10 mouse cellular contexts compared by ENCODE assay signal in genomic region chr1:75421794-75422193, GRCm38 (mm10). TPM values are rescaled to one million over a fixed set of nuclear protein-coding genes. Genes with fewer than 3 reads are reported as not detected.
A peak's percentile ranks its signal among the peaks of the same experiment; 100 is the strongest.
DNase-seq lines count a peak whose midpoint lies in the region; ATAC-seq and TF ChIP-seq lines count a peak whose summit lies in the region.
"Had no signal": no experiment of that assay in that cellular context is flagged by ENCODE, and none has a peak within 500 bp of the region (broad histone marks: within the 10 kb centered on the region; RNA-seq: fewer than 3 reads in every experiment).

No protein-coding gene starts in this region.

- peaks cover 50% of the 10 kb centered on the region for H3K36me3 ChIP-seq in heart, embryonic 15.5 days
- no peaks in the 10 kb centered on the region for H3K36me3 ChIP-seq in heart, adult 2 months (ENCODE audit: control insufficient read depth, insufficient read depth, low read length)
- H3K36me3 ChIP-seq in embryonic facial prominence, embryonic 10.5 days (replicated peaks) = peaks cover 25% of the 10 kb centered on the region
- H3K36me3 ChIP-seq in hindbrain, embryonic 10.5 days = 0 out of 2 replicates have a peak, but pooled peaks cover 4% of the 10 kb centered on the region
- H3K36me3 ChIP-seq in midbrain, embryonic 14.5 days (ENCODE audit: control insufficient read depth, insufficient read depth, low read length) = no peaks in the 10 kb centered on the region
- H3K36me3 ChIP-seq: G1E had no signal

- no peak for TF ChIP-seq CTCF in heart, adult 2 months (IDR thresholded peaks at IDR 0.05)

- H3K9ac ChIP-seq in heart, embryonic 15.5 days = 0 out of 2 replicates have a peak overlapping the region, but pooled peaks have one; percentile 43
- no peak overlapping the region for H3K9ac ChIP-seq in heart, adult 2 months (ENCODE audit: low read depth, low read length)
- peak overlapping the region; percentile 40; the same call in 1 of the 2 replicates for H3K9ac ChIP-seq in midbrain, embryonic 14.5 days (replicated peaks; ENCODE audit: low read length)
- H3K9ac ChIP-seq: stomach, embryonic 15.5 days had no signal

- TF ChIP-seq POLR2A in heart, adult 2 months (IDR thresholded peaks at IDR 0.05; ENCODE audit: insufficient read depth, low read depth, low read length) = no peak

- ATAC-seq in heart, embryonic 15.5 days (replicated peaks; ENCODE audit: insufficient number of reproducible peaks, insufficient read depth, low FRiP score, low read depth) = peak; percentile 28; the same call in 1 of the 2 replicates
- ATAC-seq in midbrain, embryonic 14.5 days (ENCODE audit: low FRiP score, low TSS enrichment) = peak; percentile 28; the same call in 1 of the 2 replicates

- H3K4me2 ChIP-seq in heart, embryonic 15.5 days = 0 out of 2 replicates have a peak overlapping the region, but pooled peaks have one; percentile 58
- H3K4me2 ChIP-seq in midbrain, embryonic 14.5 days (ENCODE audit: low read length) = peak overlapping the region; percentile 58

- 24% methylated on average over 20 of the region's 20 CpGs for WGBS in heart, embryonic 15.5 days
- WGBS in heart, adult 2 months = 49% methylated on average over 20 of the region's 20 CpGs
- 3% methylated on average over 20 of the region's 20 CpGs for WGBS in embryonic facial prominence, embryonic 10.5 days
- 4% methylated on average over 20 of the region's 20 CpGs for WGBS in hindbrain, embryonic 10.5 days
- WGBS in midbrain, embryonic 14.5 days = 5% methylated on average over 20 of the region's 20 CpGs

- H3K9me3 ChIP-seq in heart, embryonic 15.5 days (replicated peaks) = no peaks in the 10 kb centered on the region
- no peaks in the 10 kb centered on the region for H3K9me3 ChIP-seq in embryonic facial prominence, embryonic 10.5 days
- no peaks in the 10 kb centered on the region for H3K9me3 ChIP-seq in hindbrain, embryonic 10.5 days
- H3K9me3 ChIP-seq in midbrain, embryonic 14.5 days (ENCODE audit: control insufficient read depth, low read length) = no peaks in the 10 kb centered on the region
- H3K9me3 ChIP-seq: G1E; stomach, embryonic 15.5 days had no signal

- H3K4me1 ChIP-seq in heart, embryonic 15.5 days (replicated peaks) = peaks cover 24% of the 10 kb centered on the region
- H3K4me1 ChIP-seq in heart, adult 2 months (ENCODE audit: control insufficient read depth, insufficient read depth, low read length) = no peaks in the 10 kb centered on the region
- H3K4me1 ChIP-seq in embryonic facial prominence, embryonic 10.5 days = peaks cover 61% of the 10 kb centered on the region
- peaks cover 50% of the 10 kb centered on the region for H3K4me1 ChIP-seq in hindbrain, embryonic 10.5 days (replicated peaks)
- H3K4me1 ChIP-seq in midbrain, embryonic 14.5 days (ENCODE audit: control insufficient read depth, insufficient read depth, low read length) = peaks cover 20% of the 10 kb centered on the region

- intact Hi-C loops in heart, adult 2 months (cut with DNase I) = no loop called here

- H3K27me3 ChIP-seq in heart, embryonic 15.5 days = peaks cover 44% of the 10 kb centered on the region
- H3K27me3 ChIP-seq in heart, adult 2 months (ENCODE audit: control insufficient read depth, insufficient read depth, low read length) = no peaks in the 10 kb centered on the region
- peaks cover 55% of the 10 kb centered on the region for H3K27me3 ChIP-seq in embryonic facial prominence, embryonic 10.5 days (replicated peaks; ENCODE audit: low read depth, poor library complexity, severe bottlenecking)
- peaks cover 75% of the 10 kb centered on the region for H3K27me3 ChIP-seq in hindbrain, embryonic 10.5 days (ENCODE audit: insufficient read depth, poor library complexity, severe bottlenecking)
- peaks cover 43% of the 10 kb centered on the region for H3K27me3 ChIP-seq in midbrain, embryonic 14.5 days (ENCODE audit: control insufficient read depth, insufficient read depth, low read length)

- H3K27ac ChIP-seq in heart, embryonic 15.5 days = no peak overlapping the region
- H3K27ac ChIP-seq in heart, adult 2 months = no peak overlapping the region
- peak overlapping the region; percentile 83 for H3K27ac ChIP-seq in embryonic facial prominence, embryonic 10.5 days (replicated peaks)
- peak overlapping the region; percentile 72 for H3K27ac ChIP-seq in hindbrain, embryonic 10.5 days
- H3K27ac ChIP-seq in midbrain, embryonic 14.5 days (replicated peaks; ENCODE audit: low read depth, low read length) = no peak overlapping the region
- H3K27ac ChIP-seq: stomach, embryonic 15.5 days had no signal

- no peaks in the 10 kb centered on the region for H3K79me2 ChIP-seq in heart, adult 2 months (replicated peaks; ENCODE audit: control insufficient read depth, insufficient read depth, low read length)

- no peak for TF ChIP-seq EP300 in heart, adult 2 months (IDR thresholded peaks at IDR 0.05; ENCODE audit: insufficient read depth, low read depth, low read length)

- H3K4me3 ChIP-seq in heart, embryonic 15.5 days = no peak overlapping the region
- H3K4me3 ChIP-seq in heart, adult 2 months = no peak overlapping the region
- H3K4me3 ChIP-seq in embryonic facial prominence, embryonic 10.5 days = peak overlapping the region; percentile 60
- H3K4me3 ChIP-seq in hindbrain, embryonic 10.5 days = peak overlapping the region; percentile 53
- peak overlapping the region; percentile 35 for H3K4me3 ChIP-seq in midbrain, embryonic 14.5 days (replicated peaks; ENCODE audit: low read depth, low read length)

- no peak for DNase-seq in heart, adult 2 months
- DNase-seq in embryonic facial prominence, embryonic 10.5 days (ENCODE audit: low spot score) = peak; percentile 48
- DNase-seq in hindbrain, embryonic 10.5 days (ENCODE audit: low spot score) = no peak
- DNase-seq in midbrain, embryonic 14.5 days = peak; percentile 30
- no peak for DNase-seq in urinary bladder, postnatal 25 days (ENCODE audit: low spot score)
- DNase-seq in urinary bladder, postnatal 10 days (ENCODE audit: low spot score) = no peak
- DNase-seq in gastrocnemius, adult 8-10 months (ENCODE audit: low spot score in 2 of 2) = no peak

RNA-seq across cellular contexts. Expression of gene Gmppa, which starts 13.9 kb away (rescaled TPM):
- polyA plus RNA-seq in heart, embryonic 15.5 days (2015; fragmentation: Nextera tagmentation; extraction: Ambion mirVana) = 63.9 and 81.8 TPM in 2 replicates
- total RNA-seq in heart, adult 2 months (2021) = 10 to 100 TPM; 38.9 to 39.9 TPM
- polyA plus RNA-seq in heart, adult 2 months (2012; rRNA removed) = 91.3 and 94.6 TPM in 2 replicates
- 57.1 and 61.3 TPM in 2 replicates for polyA plus RNA-seq in embryonic facial prominence, embryonic 10.5 days (2016; fragmentation: Nextera tagmentation; extraction: Ambion mirVana)
- polyA plus RNA-seq in hindbrain, embryonic 10.5 days (2016; fragmentation: Nextera tagmentation; extraction: Ambion mirVana) = 62.3 and 91.2 TPM in 2 replicates
- polyA plus RNA-seq in midbrain, embryonic 14.5 days (2014; fragmentation: Nextera tagmentation; extraction: Ambion mirVana) = 75.7 and 75.9 TPM in 2 replicates
- total RNA-seq in gastrocnemius, adult 8-10 months (2022) = 10 to 100 TPM; 41.1 to 50.3 (median 42.8) TPM

RNA-seq across cellular contexts. Expression of gene Asic4, which starts 28.4 kb away (rescaled TPM):
- polyA plus RNA-seq in heart, embryonic 15.5 days (2015; fragmentation: Nextera tagmentation; extraction: Ambion mirVana) = 0.40 and 0.81 TPM in 2 replicates
- total RNA-seq in heart, adult 2 months (2021) = not detected
- polyA plus RNA-seq in heart, adult 2 months (2012; rRNA removed) = not detected in 2 replicates
- polyA plus RNA-seq in embryonic facial prominence, embryonic 10.5 days (2016; fragmentation: Nextera tagmentation; extraction: Ambion mirVana) = 2.1 and 2.4 TPM in 2 replicates
- 3.8 and 9.3 TPM in 2 replicates for polyA plus RNA-seq in hindbrain, embryonic 10.5 days (2016; fragmentation: Nextera tagmentation; extraction: Ambion mirVana)
- polyA plus RNA-seq in midbrain, embryonic 14.5 days (2014; fragmentation: Nextera tagmentation; extraction: Ambion mirVana) = 16.6 and 34.3 TPM in 2 replicates
- not detected for total RNA-seq in gastrocnemius, adult 8-10 months (2022)

RNA-seq across cellular contexts. Expression of gene Speg, which starts 46.7 kb away (rescaled TPM):
- 44.5 and 54.4 TPM in 2 replicates for polyA plus RNA-seq in heart, embryonic 15.5 days (2015; fragmentation: Nextera tagmentation; extraction: Ambion mirVana)
- 100 to 1,000 TPM; 131 to 135 TPM for total RNA-seq in heart, adult 2 months (2021)
- polyA plus RNA-seq in heart, adult 2 months (2012; rRNA removed) = 94.0 and 109 TPM in 2 replicates
- 30.2 and 30.6 TPM in 2 replicates for polyA plus RNA-seq in embryonic facial prominence, embryonic 10.5 days (2016; fragmentation: Nextera tagmentation; extraction: Ambion mirVana)
- 19.0 and 20.2 TPM in 2 replicates for polyA plus RNA-seq in hindbrain, embryonic 10.5 days (2016; fragmentation: Nextera tagmentation; extraction: Ambion mirVana)
- 15.6 and 19.4 TPM in 2 replicates for polyA plus RNA-seq in midbrain, embryonic 14.5 days (2014; fragmentation: Nextera tagmentation; extraction: Ambion mirVana)
- total RNA-seq in gastrocnemius, adult 8-10 months (2022) = 100 to 1,000 TPM; 283 to 320 (median 317) TPM

RNA-seq across cellular contexts. Expression of gene Chpf, which starts 57.3 kb away (rescaled TPM):
- 23.9 and 36.6 TPM in 2 replicates for polyA plus RNA-seq in heart, embryonic 15.5 days (2015; fragmentation: Nextera tagmentation; extraction: Ambion mirVana)
- 10 to 100 TPM; 23.2 to 25.0 TPM for total RNA-seq in heart, adult 2 months (2021)
- polyA plus RNA-seq in heart, adult 2 months (2012; rRNA removed) = 26.9 and 37.8 TPM in 2 replicates
- 25.3 and 27.0 TPM in 2 replicates for polyA plus RNA-seq in embryonic facial prominence, embryonic 10.5 days (2016; fragmentation: Nextera tagmentation; extraction: Ambion mirVana)
- polyA plus RNA-seq in hindbrain, embryonic 10.5 days (2016; fragmentation: Nextera tagmentation; extraction: Ambion mirVana) = 25.1 and 29.8 TPM in 2 replicates
- polyA plus RNA-seq in midbrain, embryonic 14.5 days (2014; fragmentation: Nextera tagmentation; extraction: Ambion mirVana) = 39.7 and 44.2 TPM in 2 replicates
- total RNA-seq in gastrocnemius, adult 8-10 months (2022) = 1 to 10 TPM; 2.0 to 3.5 (median 2.5) TPM

RNA-seq across cellular contexts. Expression of gene Tmem198, which starts 57.5 kb away (rescaled TPM):
- 0.39 and 0.80 TPM in 2 replicates for polyA plus RNA-seq in heart, embryonic 15.5 days (2015; fragmentation: Nextera tagmentation; extraction: Ambion mirVana)
- under 1 TPM; 0.21 to 0.66 TPM for total RNA-seq in heart, adult 2 months (2021)
- polyA plus RNA-seq in heart, adult 2 months (2012; rRNA removed) = 0.39 and 0.73 TPM in 2 replicates
- 3.3 and 3.5 TPM in 2 replicates for polyA plus RNA-seq in embryonic facial prominence, embryonic 10.5 days (2016; fragmentation: Nextera tagmentation; extraction: Ambion mirVana)
- polyA plus RNA-seq in hindbrain, embryonic 10.5 days (2016; fragmentation: Nextera tagmentation; extraction: Ambion mirVana) = 8.6 and 20.4 TPM in 2 replicates
- 42.9 and 55.9 TPM in 2 replicates for polyA plus RNA-seq in midbrain, embryonic 14.5 days (2014; fragmentation: Nextera tagmentation; extraction: Ambion mirVana)
- total RNA-seq in gastrocnemius, adult 8-10 months (2022) = not detected

Comparison
In these comparisons a context has a peak if more than half of its experiments do, and no peak if none do; other contexts are left out.
1. H3K27ac ChIP-seq: peak in embryonic facial prominence, embryonic 10.5 days (single experiment) and hindbrain, embryonic 10.5 days (single experiment); none in heart, embryonic 15.5 days (single experiment), heart, adult 2 months (single experiment) and midbrain, embryonic 14.5 days (single experiment).
2. H3K4me3 ChIP-seq: peak in embryonic facial prominence, embryonic 10.5 days (single experiment), hindbrain, embryonic 10.5 days (single experiment) and midbrain, embryonic 14.5 days (single experiment); none in heart, embryonic 15.5 days (single experiment) and heart, adult 2 months (single experiment).
3. DNase-seq: peak in embryonic facial prominence, embryonic 10.5 days (single experiment) and midbrain, embryonic 14.5 days (single experiment); none in heart, adult 2 months (0 of 2), hindbrain, embryonic 10.5 days (single experiment), urinary bladder, postnatal 25 days (single experiment), urinary bladder, postnatal 10 days (single experiment) and gastrocnemius, adult 8-10 months (0 of 2).